Mouse (Mus musculus) kidney, adult 2 months (tissue): ENCODE data around the gene Gm37240. TPM values are rescaled to one million over a fixed set of nuclear protein-coding genes. Genes with fewer than 3 reads are reported as not detected.
A peak's percentile ranks its signal among the peaks of the same experiment; 100 is the strongest.

ENCODE experiments used
- DNase-seq: peaks from one replicate; pipeline ENCODE4 v3.0.0; 2021
- H3K27ac ChIP-seq: fragments of 200-500 bp; 2 replicates; pipeline ENCODE4 v1.5.1; 2012; ENCODE audit warnings: low read depth, low read length, control low read depth, inconsistent platforms; ENCODE audit not compliant: insufficient read depth
- H3K27me3 ChIP-seq: fragments of 200-500 bp; replicated peaks from 2 replicates; pipeline ENCODE4 v1.6.1; 2012; ENCODE audit warnings: mild to moderate bottlenecking, moderate library complexity, low read length, inconsistent platforms; ENCODE audit not compliant: control insufficient read depth, insufficient read depth
- H3K36me3 ChIP-seq: fragments of 200-500 bp; 2 replicates; pipeline ENCODE4 v1.6.1; 2012; ENCODE audit warnings: mild to moderate bottlenecking, moderate library complexity, low read length, inconsistent platforms; ENCODE audit not compliant: control insufficient read depth, insufficient read depth
- H3K4me1 ChIP-seq: fragments of 200-500 bp; 2 replicates; pipeline ENCODE4 v1.6.1; 2011; ENCODE audit warnings: low read length; ENCODE audit not compliant: control insufficient read depth, insufficient read depth
- H3K4me3 ChIP-seq: fragments of 200-500 bp; 2 replicates; pipeline ENCODE4 v1.5.1; 2011; ENCODE audit warnings: mild to moderate bottlenecking, low read depth, low read length, control low read depth; ENCODE audit not compliant: insufficient read depth
- CTCF ChIP-seq: fragments of 200-500 bp; conservative IDR thresholded peaks from 2 replicates; pipeline ENCODE4 v1.5.1; 2011; ENCODE audit warnings: low read depth, mild to moderate bottlenecking, control low read depth, low read length, moderate library complexity, mixed read lengths; ENCODE audit not compliant: insufficient read depth, insufficient read length
- POLR2A ChIP-seq: fragments of 200-500 bp; IDR thresholded peaks from one replicate; pipeline ENCODE4 v1.6.1; 2011; ENCODE audit warnings: low read depth, low read length, control low read depth
- WGBS: fragments of 180-500 bp; shearing (Covaris S2); methylation state at CpG from one replicate; pipeline ENCODE4 v1.1.7; 2018; 5-methylcytosine and 5-hydroxymethylcytosine counted together
- polyA plus RNA-seq: library from polyadenylated mRNA; depleted of rRNA; stranded (reverse); fragments of >200 nt; gene quantifications from 2 replicates; pipeline ENCODE4 v1.2.3, GENCODE M21; 2012

Gm37240 gene
- polyA plus RNA-seq, 1 experiment = 5.5 TPM

DNA sequence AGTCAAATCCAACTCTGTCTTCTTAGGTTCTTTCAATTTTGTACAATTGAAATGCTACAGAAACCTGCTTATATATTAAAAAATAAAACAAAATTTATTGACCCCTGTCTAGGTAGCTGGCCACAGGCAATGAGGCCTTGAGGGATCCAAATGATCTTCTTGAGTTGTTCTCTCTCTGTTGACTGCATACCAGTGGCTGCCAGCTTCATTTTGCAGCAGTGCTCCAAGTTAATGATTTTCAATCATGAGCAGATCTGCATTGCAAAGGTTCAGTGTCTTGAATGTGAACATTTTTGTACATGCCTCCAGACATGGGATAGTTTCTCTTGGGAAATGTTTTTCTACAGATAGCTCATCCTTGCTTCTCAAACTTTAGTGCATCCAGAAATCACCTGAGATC lies 17.1 kb upstream of the Gm37240 start:
- Histone ChIP-seq H3K27me3 (no peaks in the 10 kb centered on the region), H3K4me3 (no peak overlapping the region), H3K4me1 (no peaks in the 10 kb centered on the region), H3K27ac (no peak overlapping the region), H3K36me3 (no peaks in the 10 kb centered on the region)
- peak; percentile 63 for DNase-seq
- no peak for TF ChIP-seq CTCF
- TF ChIP-seq POLR2A = no peak

DNA sequence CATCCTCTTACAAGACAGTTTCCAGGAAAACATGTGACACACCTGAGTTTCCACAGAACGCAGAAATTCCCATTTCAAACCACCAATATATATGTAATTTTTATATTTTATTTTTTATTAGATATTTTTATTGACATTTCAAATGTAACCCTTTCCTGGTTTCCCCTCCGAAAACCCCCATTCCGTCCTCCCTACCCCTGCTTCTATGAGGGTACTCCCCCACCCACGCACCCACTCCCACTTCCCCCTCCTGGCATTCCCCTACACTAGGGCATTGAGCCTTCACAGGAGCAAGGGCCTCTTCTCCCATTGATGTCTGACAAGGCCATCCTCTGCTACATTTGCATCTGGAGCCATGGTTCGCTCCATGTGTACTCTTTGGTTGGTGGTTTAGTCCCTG lies 7.7 kb upstream of the Gm37240 start:
- no peaks in the 10 kb centered on the region for H3K27me3 ChIP-seq
- no peaks in the 10 kb centered on the region for H3K36me3 ChIP-seq
- no peak overlapping the region for H3K27ac ChIP-seq
- no peaks in the 10 kb centered on the region for H3K4me1 ChIP-seq
- DNase-seq = no peak
- no peak overlapping the region for H3K4me3 ChIP-seq
- WGBS = 96% methylated on average over 5 of the region's 5 CpGs
- TF ChIP-seq POLR2A (no peak), CTCF (no peak)

DNA sequence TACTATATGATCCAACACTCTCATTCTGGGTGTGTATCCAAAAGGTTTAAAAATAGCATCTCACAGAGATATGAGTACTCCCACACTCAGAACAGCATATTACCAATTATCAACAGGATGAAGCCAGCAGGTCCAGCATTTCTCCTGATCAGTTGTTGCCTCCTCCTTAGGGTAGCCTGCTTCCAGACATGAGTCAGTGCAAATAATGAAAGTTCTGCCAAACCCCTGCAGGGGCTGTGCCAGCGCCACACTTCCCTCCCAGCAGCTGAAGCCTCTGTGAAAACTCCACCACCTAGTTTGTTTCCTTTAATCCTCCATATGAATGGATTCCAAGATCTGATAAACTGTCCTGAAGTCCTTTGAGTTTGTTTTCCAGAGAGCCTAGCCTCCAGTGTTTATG lies 4.3 kb upstream of the Gm37240 start:
- DNase-seq = no peak
- 69% methylated on average over 1 of the region's 1 CpGs for WGBS
- peaks cover 5% of the 10 kb centered on the region; the same call in 1 of the 2 replicates for H3K4me1 ChIP-seq
- no peaks in the 10 kb centered on the region for H3K27me3 ChIP-seq
- no peak overlapping the region for H3K27ac ChIP-seq
- H3K36me3 ChIP-seq = no peaks in the 10 kb centered on the region
- TF ChIP-seq CTCF (no peak), POLR2A (no peak)
- H3K4me3 ChIP-seq = no peak overlapping the region

DNA sequence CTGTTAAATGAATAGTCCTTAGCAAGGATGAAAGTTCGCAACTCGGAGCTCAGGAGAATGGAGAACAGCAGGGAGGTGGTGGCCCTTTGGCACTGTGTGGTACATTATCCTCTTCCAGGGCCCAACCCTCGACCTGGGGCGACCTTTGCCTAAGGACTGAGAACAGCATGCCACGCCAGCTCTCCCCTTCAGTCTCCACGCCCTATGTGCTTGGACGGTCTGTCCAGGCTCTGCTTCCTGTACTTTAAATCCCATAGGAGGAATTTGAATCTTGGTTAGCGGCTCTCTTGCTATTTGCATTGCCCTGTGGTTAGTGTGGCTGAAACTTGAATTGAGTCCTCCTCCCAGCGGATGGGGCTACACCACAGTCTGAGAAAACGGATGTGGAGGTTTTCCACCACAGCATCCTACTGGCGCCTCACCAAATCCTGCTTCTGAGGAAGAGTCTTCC lies 928 bp upstream of the Gm37240 start:
- H3K27me3 ChIP-seq = no peaks in the 10 kb centered on the region
- no peak for TF ChIP-seq CTCF
- TF ChIP-seq POLR2A = no peak
- peaks cover 8% of the 10 kb centered on the region; the same call in 1 of the 2 replicates for H3K4me1 ChIP-seq
- DNase-seq = peak; percentile 72
- no peaks in the 10 kb centered on the region for H3K36me3 ChIP-seq
- H3K4me3 ChIP-seq = peak overlapping the region; percentile 67
- peak overlapping the region; percentile 83 for H3K27ac ChIP-seq
- WGBS = 9% methylated on average over 11 of the region's 11 CpGs

DNA sequence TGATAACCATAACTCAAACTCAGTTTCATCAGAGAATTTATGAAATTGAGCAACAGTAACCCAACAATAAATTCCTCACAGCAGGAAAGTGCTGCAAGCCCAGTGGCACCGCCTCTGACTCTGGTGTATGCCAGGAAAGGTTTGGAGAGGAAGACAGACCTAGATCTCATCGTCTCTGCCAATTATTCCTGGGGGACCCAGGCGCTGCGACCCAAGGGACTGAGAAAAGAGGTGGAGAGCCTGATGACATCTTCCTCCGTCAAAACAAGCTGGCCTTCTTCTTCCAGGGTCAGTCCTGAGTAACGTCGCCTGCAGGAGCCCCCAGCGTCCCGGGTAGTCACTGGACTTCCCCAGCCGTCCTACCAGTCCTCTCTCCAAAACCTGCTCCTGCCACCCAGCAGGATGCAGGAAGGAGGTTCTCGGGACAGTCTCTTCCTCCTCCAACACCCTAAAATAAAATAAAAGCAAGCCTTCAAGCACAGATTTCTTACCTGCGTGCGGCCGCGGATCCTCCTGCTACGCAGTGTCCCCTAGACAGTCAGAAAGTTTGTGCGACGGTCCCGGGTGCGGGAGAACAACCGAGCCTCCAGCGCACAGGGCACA lies 581 bp downstream of the Gm37240 start:
- Histone ChIP-seq H3K36me3 (no peaks in the 10 kb centered on the region), H3K27me3 (no peaks in the 10 kb centered on the region), H3K4me1 (peaks cover 8% of the 10 kb centered on the region; the same call in 1 of the 2 replicates), H3K27ac (peak overlapping the region; percentile 75), H3K4me3 (peak overlapping the region; percentile 67)
- WGBS = 2% methylated on average over 22 of the region's 22 CpGs
- peak; percentile 29 for DNase-seq
- TF ChIP-seq CTCF = no peak

DNA sequence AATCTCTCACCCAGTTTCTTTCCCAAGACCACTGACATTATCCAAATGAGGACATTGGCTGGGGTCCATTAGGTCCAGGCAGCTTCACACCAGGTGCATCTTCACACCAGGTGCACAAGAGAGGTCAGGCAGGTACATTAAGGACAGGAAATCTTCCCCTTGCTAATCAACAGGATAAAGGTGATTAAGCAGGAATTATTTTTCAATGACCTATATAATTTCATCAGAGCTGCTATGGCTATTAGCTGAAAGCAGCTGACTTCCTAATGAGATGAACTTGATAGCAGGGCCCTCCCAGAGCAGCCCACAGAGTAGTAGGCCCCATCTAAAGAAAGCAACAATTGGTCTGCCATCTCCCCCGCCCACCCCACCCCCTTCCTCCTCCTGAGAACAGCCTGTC lies 1.4 kb downstream of the Gm37240 start:
- DNase-seq = no peak
- Histone ChIP-seq H3K4me1 (peaks cover 9% of the 10 kb centered on the region; the same call in 1 of the 2 replicates), H3K4me3 (peak overlapping the region; percentile 22; the same call in 1 of the 2 replicates), H3K27me3 (no peaks in the 10 kb centered on the region), H3K27ac (no peak overlapping the region), H3K36me3 (no peaks in the 10 kb centered on the region)
- TF ChIP-seq POLR2A (no peak), CTCF (no peak)
- WGBS = 67% methylated on average over 1 of the region's 1 CpGs

DNA sequence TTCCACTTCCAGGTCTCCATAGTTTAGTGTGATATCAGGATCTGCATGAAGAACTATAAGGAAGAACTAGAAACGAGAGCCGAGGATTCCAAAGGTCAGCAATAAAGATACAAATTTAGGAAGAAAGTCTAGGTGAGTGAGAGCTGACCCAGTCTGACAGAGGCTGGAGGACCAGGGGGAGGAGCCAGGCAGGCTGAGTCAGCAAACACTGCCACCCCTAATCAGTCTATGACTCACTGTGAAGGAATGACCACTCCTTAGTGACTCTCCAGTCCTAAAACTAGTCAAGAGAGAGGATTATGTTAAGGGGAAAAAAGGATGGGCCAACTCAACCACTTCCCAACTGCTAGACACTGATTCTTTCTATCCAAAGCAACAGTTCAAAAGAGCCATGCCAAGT lies 6.6 kb downstream of the Gm37240 start:
- TF ChIP-seq POLR2A (no peak), CTCF (no peak)
- WGBS = 70% methylated on average over 2 of the region's 2 CpGs
- no peaks in the 10 kb centered on the region for H3K27me3 ChIP-seq
- H3K4me1 ChIP-seq = peaks cover 5% of the 10 kb centered on the region; the same call in 1 of the 2 replicates
- no peak overlapping the region for H3K4me3 ChIP-seq
- peak; percentile 21 for DNase-seq
- H3K27ac ChIP-seq = no peak overlapping the region
- no peaks in the 10 kb centered on the region for H3K36me3 ChIP-seq
